Mouse (Mus musculus) layer of hippocampus, postnatal 25 days (tissue): ENCODE data around the gene Fam171a2. TPM values are rescaled to one million over a fixed set of nuclear protein-coding genes. Genes with fewer than 3 reads are reported as not detected.
"Not testable (repeated sequence)": the region's sequence is repeated elsewhere in the genome, so short reads cannot be mapped to it uniquely, and the experiment has no call there.

Experiments used
- DNase-seq, 2 experiments: peaks; one replicate each; pipeline ENCODE4 v3.0.0; 2022; ENCODE audit warnings: mixed read lengths in 2 of 2, low spot score in 1 of 2; ENCODE audit errors: extremely low spot score in 1 of 2
- microRNA-seq, 2 experiments: library from miRNA; unstranded; fragments of <30 nt; microRNA quantifications; one replicate each; pipeline ENCODE4 v1.2.0; 2021
- total RNA-seq, 2 experiments: library from RNA; stranded (reverse); gene quantifications; 2 replicates each; pipeline ENCODE4 v1.2.3; 2021

The Fam171a2 gene
- total RNA-seq, 2 experiments from 2014 or later = 85.4 to 109 TPM

DNA sequence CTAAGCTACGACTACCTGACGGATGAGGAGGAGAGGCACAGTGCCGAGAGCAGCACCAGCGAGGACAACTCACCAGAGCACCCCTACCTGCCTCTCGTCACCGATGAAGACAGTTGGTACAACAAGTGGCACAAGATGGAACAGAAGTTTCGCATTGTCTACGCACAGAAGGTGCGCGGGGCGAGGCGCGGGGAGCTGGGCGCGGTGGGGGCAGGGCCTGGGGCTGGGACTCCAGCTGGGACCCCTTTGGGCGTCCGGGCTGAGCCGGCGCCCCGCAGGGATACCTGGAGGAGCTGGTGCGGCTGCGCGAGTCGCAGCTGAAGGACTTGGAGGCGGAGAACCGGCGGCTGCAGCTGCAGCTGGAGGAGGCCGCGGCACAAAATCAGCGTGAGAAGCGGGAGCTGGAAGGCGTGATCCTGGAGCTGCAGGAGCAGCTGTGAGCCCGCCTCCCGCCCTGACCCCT, 47.8 kb downstream of the Fam171a2 start:
- DNase-seq = no peak

DNA sequence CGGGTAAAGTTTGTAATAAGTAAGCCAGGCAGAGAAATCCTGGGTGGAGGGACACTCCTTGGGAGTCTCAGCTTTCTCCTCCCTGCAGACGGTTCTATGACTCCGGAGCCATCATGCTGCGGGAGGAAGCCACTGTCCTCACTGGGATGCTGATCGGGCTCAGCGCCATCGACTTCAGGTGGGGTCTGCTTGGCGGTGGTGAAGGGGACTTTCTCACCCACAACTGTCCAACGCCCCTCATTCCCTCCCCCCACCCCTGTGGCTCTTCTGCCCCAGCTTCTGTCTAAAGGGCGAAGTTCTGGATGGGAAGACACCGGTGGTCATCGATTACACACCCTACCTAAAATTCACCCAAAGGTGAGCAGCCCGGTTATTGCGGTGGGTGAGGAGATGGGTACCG, 48.4 kb downstream of the Fam171a2 start:
- DNase-seq = no peak

DNA sequence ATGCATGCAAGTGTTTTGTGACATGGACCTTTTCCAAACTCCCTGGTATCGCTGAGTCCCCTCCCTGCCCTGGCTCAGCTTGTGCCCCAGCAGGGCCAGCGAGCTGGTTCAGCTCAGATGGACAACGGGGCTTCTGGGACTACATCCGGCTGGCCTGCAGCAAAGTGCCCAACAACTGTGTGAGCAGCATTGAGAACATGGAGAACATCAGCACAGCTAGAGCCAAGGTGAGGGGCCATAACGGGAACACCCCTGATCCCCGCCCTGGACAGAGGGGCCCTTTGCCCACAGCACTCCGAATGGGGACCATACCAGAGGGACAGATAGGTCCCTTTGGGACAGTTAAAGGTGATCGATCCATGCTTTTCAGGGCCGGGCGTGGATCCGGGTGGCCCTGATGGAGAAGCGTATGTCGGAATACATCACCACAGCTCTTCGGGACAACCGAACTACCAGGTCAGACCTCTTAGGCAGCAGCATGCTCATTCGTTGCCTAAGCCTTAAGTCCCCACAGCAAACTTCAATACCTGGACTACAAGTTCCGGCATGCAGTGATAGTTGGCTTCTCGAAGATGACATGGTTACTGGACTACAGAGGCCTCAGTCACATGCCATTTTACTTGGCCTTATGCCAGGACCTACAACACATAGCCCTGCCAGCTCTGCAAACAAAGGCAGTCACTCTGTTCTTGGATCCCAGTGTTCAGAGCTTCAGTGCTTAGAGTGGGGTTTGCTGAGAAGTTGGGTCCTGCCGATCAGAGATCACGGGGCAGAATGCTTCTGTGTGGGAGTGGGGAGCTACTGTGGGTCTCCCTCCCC, 49.3 kb downstream of the Fam171a2 start:
- no peak for DNase-seq

DNA sequence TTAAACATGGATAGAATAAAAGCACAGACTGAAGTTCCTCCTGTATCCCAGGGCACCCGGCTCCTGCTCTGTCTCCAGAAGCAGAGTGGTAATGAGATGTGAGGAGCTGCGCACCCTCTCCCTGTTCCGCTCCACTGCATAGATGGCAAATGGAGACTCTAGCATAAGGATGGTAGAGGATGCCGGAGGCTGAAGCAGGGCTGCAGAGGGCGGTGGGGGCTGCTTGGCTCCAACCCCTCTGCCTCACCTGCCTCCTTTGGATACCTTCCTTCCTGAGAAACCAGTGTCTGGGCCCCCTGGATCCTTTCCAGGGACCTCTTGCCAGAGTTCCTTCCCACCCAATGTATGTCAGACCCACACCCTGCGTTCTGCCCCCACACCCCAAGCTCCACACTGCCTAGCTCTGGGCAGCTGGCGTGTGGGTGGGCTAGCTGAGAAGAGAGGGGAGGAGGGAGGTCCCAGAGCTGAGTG, 50.8 kb downstream of the Fam171a2 start:
- DNase-seq = peak in 1 of 2 experiments; percentile 12

DNA sequence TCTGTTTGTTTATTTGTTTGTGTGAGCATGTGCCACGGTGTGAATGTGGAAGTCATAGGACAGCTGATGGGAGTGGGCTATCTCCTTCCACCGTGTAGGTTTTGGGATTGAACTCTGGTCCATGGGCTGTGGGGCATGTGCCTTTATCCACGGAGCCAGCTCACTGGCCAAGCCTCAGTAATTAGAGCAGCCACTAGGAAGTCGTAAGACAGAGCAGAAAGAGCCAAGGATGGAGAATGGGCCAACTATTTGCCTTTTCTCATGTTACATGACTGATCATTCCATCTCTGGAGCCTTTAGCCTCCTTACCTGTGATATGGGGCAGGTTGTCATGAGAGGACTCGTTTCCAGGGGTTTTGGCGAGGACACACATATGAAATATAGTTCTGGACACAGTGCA, 51.2 kb downstream of the Fam171a2 start:
- DNase-seq = no peak

DNA sequence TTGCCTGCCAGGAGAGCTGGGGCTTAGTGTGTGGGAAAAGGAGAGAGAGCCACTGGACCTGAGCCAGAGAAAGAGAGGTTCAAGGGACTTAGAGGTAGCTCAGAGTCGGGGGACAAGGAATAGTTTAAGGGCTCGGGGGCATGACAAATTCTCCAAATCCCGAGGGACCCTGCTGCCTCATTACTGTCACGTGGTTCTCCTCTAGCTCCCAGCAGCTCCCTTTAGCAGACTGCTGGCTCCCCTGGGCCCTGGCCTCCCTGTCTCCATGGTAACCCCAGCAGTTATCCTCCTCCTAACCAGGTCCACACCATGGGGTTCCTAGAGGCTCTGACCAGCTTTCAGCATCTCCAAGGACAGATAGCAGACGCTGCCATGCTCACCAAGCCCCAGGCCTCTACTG, 52.2 kb downstream of the Fam171a2 start:
- no peak for DNase-seq

DNA sequence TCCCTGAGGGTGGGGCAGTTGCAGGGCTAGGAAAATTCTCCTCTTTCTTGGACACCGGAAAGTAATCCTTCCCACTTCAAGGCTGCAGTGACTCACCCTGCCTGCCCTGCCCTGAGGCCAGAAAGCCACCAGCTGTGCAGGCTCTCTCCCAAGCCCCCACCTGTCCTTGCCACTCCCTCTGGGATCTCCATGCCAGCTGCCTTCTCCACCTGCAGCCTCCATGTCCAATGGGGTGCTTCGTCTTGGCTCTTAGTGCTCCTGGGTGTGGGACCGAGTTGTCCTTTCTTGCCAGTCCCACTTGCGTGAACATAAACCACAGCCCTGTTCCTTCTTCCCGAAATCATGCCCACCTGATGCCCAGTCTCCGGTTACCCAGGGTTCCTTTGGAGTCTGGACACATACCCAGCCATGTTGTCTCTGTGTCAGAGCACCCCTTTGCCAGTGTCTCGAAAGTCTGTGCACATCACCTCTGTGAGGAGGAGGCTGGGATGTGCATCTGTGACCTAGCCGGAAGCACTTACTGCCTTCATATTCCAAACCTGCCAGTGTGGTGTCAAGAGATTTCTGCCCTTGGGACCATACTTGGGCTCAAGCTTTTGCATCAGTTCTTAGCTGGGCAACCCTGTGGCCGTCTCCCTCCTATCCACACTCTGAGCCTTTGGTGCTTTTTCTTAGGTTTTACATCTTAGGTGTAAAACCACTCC, 52.9 kb downstream of the Fam171a2 start:
- peak in 1 of 2 experiments; percentile 14 for DNase-seq

DNA sequence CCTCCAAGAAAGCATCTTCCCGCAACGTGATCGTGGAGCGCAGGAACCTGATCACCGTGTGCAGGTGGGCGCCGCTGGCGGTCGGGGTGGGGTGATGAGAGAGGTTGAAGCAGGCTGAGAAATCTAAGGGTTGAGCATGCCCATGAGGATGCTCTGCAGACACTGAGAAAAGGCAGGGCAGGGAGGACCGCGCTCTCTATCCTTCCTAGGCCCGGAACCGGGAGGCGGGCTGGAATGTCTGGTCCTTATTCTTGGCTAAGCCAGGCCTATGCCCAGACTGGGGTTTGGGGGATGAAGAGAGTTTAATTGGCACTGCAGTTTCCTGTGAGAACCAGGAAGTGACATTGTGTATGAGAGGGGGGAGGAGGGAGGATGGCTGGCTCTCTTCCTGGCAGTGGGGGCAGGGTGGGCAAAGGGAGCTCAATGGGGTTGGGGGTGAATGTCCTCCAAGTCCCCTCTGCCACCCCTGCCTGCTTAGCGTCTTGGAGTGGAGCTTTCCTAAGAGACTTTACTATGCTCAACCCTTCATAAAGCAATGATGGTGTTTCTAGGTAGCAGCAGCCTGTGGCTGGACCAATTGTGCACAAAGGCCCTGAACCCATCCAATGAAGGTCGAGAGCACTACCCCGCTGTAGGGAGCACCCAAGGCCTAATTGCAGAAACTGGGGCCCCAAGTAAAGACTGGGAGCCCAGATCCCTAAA, 53.6 kb downstream of the Fam171a2 start:
- peak in 1 of 2 experiments; percentile 45 for DNase-seq

DNA sequence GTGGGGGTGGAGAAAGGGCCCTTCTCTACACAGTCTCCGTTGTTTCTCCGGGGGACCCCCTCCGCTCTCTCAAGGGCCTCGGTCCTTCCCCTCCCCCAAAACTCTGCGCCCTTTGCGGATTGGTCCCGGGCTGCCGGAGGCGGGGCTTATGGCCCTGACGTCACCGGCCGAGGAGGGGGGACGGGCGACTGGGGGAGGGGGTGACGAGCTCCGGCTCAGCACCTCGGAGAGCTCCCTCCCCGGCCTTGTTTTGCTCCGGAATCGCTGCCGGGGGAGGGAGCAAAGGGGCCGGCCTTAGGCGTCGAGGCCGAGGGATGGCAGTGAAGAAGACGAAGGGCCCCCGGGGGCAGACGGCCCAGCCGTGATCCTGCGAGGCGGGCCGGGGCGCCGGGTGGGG, 54.2 kb downstream of the Fam171a2 start, which contains the start of gene Rundc3a:
Rundc3a (plus strand) TSS at position 166 of the 397 bp plus-strand sequence.
- DNase-seq = peak; percentile 92 to 95

DNA sequence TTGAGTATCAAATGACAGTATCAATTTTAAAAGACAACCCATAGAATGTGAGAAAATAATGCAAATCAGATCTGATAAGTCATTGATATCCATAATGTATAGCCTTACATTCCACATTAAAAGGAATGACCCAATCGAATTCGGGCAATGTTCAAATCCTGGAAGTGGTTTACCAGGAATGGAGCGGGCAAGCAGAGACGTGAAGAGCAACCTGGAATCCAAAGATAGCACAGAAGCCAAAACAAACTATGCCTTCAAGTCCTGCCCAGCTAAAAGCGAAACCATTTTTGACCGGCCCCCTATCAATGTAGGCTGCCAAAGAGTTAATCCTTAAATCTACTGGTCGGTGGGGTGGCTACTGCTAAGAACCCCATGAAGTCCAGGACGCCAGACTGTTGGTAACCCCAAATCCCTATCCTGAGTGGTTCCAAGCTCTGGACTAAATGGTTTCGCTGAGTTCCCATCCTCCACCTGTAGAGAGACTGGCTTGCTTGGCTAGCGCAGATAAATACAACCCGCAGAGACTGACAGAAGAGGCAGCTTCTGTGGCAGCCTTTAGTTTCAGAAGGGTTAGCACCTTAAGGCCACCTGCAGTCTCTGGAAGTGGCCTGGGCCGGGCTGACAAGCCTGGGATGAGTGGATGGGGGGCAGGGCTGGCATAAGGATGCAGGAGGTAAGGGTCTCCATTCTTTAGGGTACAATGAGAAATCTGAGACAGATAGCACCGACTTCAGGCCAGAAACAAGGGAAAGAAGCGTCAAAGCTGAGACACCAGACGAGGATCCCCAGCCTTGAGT, 54.8 kb downstream of the Fam171a2 start:
- DNase-seq = no peak

DNA sequence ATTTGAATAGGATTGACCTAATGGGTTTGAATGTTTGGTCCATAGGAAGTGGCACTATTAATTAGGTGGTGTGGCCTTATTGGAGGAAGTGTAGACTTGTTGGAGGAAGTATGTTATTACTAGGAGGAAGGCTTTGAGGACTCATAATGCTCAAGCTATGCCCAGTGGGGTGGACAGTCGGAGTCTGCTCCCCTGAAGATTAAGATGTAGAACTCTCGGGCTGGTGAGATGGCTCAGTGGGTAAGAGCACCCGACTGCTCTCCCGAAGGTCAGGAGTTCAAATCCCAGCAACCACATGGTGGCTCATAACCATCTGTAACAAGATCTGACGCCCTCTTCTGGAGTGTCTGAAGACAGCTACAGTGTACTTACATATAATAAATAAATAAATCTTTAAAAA, 58.0 kb downstream of the Fam171a2 start:
- not testable (repeated sequence) for DNase-seq

Small RNA genes lying within 50 kb of the gene (microRNA-seq; reads per million reads assigned to microRNA genes)
- 0.18 to 0.40 reads per million in 2 experiments for gene Mir6930

Other genes with a start within 250 kb of the Fam171a2 start
- 100 to 1,000 TPM; 218 to 242 TPM for gene Hdac5, start 217.5 kb downstream of the Fam171a2 start, total RNA-seq
- 1 to 10 TPM; 1.3 to 1.5 TPM for gene BC030867, start 198.8 kb downstream of the Fam171a2 start, total RNA-seq
- 1 to 10 TPM in 1 of 2 experiments, under 1 TPM in 1; 0.70 to 1.1 TPM for gene Asb16, start 178.9 kb downstream of the Fam171a2 start, total RNA-seq
- 10 to 100 TPM; 64.7 to 71.7 TPM for gene Tmub2, start 162.8 kb downstream of the Fam171a2 start, total RNA-seq
- gene Atxn7l3, start 151.1 kb downstream of the Fam171a2 start, total RNA-seq = 100 to 1,000 TPM; 166 to 174 TPM
- gene Ubtf, start 127.9 kb downstream of the Fam171a2 start, total RNA-seq = 100 to 1,000 TPM; 123 to 134 TPM
- under 1 TPM; 0.31 to 0.81 TPM for gene Slc4a1, start 81.5 kb downstream of the Fam171a2 start, total RNA-seq
- 100 to 1,000 TPM; 442 to 490 TPM for gene Rundc3a, start 54.3 kb downstream of the Fam171a2 start, total RNA-seq
- gene Slc25a39, start 39.7 kb downstream of the Fam171a2 start, total RNA-seq = 10 to 100 TPM; 63.7 to 65.3 TPM
- gene Grn, start 17.4 kb downstream of the Fam171a2 start, total RNA-seq = 10 to 100 TPM; 69.9 to 74.0 TPM
- 1 to 10 TPM in 1 of 2 experiments, under 1 TPM in 1; 0.68 to 2.1 TPM for gene Itga2b, start 22.4 kb upstream of the Fam171a2 start, total RNA-seq
- gene Gpatch8, start 108.7 kb upstream of the Fam171a2 start, total RNA-seq = 10 to 100 TPM; 38.3 to 49.4 TPM
- 1 to 10 TPM; 3.1 to 3.7 TPM for gene Gm11627, start 131.8 kb upstream of the Fam171a2 start, total RNA-seq
- 1 to 10 TPM; 6.6 to 9.9 TPM for gene Fzd2, start 156.7 kb upstream of the Fam171a2 start, total RNA-seq
- gene Meioc, start 216.0 kb upstream of the Fam171a2 start, total RNA-seq = not detected